Mouse (Mus musculus) testis, adult 2 months (tissue): ENCODE measurements at regions not wholly inside any gene's neighbourhood (a gene's known extent, or its start where the extent isn't known, plus 50 kb on each side); places are given as distances from the start of the nearest gene placed in this dataset.

Experiments
- CTCF ChIP-seq: fragments of 200-500 bp; IDR thresholded peaks from 2 replicates; pipeline ENCODE4 v1.5.1; 2012; ENCODE audit warnings: low read depth, mild to moderate bottlenecking, inconsistent platforms, low read length, moderate library complexity; ENCODE audit not compliant: control insufficient read depth, insufficient read depth, insufficient replicate concordance
- POLR2A ChIP-seq: fragments of 200-500 bp; IDR thresholded peaks from 2 replicates; pipeline ENCODE4 v1.6.1; 2012; ENCODE audit warnings: low read depth, mild to moderate bottlenecking, inconsistent platforms, low read length, moderate library complexity; ENCODE audit not compliant: control insufficient read depth

- no peak for TF ChIP-seq CTCF
- TF ChIP-seq POLR2A, result no peak
Observed at GRCm38 (mm10) chr6:117611965-117612364, 229.0 kb upstream of the Zfp637 start.
